8 mouse cellular contexts compared by ENCODE assay signal in the genomic region with DNA sequence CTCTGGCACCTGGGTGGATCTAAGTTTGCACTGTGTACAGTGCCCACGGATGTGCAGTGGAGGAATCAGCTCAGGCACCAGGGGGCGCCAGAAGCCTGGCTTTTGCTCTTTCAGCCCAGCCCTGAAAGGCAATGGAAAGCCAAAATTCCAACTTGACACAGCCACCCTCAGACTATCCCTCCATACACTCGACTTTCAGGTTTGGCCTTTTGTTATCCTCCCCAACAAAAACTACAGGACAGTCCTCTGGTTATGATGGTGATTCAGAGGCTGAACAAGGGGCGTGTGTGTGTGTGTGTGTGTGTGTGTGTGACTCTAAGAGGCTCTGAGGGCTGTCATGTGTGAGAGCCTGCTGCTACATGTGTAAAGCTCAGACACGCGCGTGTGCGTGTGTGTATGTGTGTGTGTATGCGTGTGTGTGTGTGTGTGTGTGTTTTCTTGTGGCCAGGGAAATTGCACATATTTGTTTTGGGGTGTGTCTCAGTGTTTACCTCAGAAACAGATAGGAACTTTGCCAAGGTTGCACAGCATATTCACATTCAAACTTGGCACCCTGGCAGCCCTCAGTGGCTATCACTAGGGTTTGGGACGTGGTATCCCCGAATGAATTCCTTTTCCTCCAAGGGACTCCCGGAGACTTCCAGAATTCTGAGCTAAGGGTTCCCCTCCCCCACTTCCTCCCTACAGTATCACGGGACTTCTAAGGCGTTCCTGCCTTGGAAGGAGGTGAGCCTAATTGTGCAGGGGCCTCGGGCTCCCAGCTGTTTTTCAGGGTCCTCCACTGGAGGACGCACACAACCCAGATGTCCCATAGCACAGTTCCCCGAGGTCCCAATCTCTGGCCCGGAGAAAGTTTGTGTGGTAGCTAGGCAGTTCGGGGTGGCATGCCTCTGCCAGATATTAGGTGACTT. TPM values are rescaled to one million over a fixed set of nuclear protein-coding genes. Genes with fewer than 3 reads are reported as not detected.
A peak's percentile ranks its signal among the peaks of the same experiment; 100 is the strongest.
DNase-seq lines count a peak whose midpoint lies in the region; ATAC-seq and TF ChIP-seq lines count a peak whose summit lies in the region.

No protein-coding gene starts in this region.

- DNase-seq in ZHBTc4 (ENCODE audit: low read depth, low spot score): peak; percentile 90
- peak; percentile 90 to 93 for DNase-seq in cerebellum, postnatal 36 days
- peak; percentile 93 for DNase-seq in gastrocnemius, adult 2 months
- peak; percentile 82 to 89 for DNase-seq in left cerebral cortex, postnatal 25 days (ENCODE audit: low spot score in 2 of 2)
- peak; percentile 80 for DNase-seq in right cerebral cortex, postnatal 25 days
- DNase-seq in urinary bladder, postnatal 36 days (ENCODE audit: low spot score in 2 of 2): peak; percentile 85 to 90

- H3K27me3 ChIP-seq in hindbrain, embryonic 16.5 days (replicated peaks; ENCODE audit: control insufficient read depth, insufficient read depth, low read length): peaks cover 9% of the 10 kb centered on the region

- H3K4me3 ChIP-seq in gastrocnemius, adult 2 months: peak overlapping the region; percentile 92
- H3K4me3 ChIP-seq in hindbrain, embryonic 16.5 days (ENCODE audit: low read length): peak overlapping the region; percentile 35

- TF ChIP-seq CTCF in gastrocnemius, adult 2 months (IDR thresholded peaks at IDR 0.05): peak; percentile 100

- H3K9me3 ChIP-seq in hindbrain, embryonic 16.5 days (ENCODE audit: control insufficient read depth, low read length): no peaks in the 10 kb centered on the region

- peak overlapping the region; percentile 98 for H3K27ac ChIP-seq in gastrocnemius, adult 2 months
- H3K27ac ChIP-seq in hindbrain, embryonic 16.5 days (ENCODE audit: low read depth, low read length): peak overlapping the region; percentile 67

- peaks cover 8% of the 10 kb centered on the region for H3K4me1 ChIP-seq in hindbrain, embryonic 16.5 days (ENCODE audit: control insufficient read depth, insufficient read depth, low read depth, low read length)

- H3K4me2 ChIP-seq in hindbrain, embryonic 16.5 days (ENCODE audit: low read length): peak overlapping the region; percentile 56

- peak; percentile 82 for ATAC-seq in hindbrain, embryonic 16.5 days
- peak; percentile 46 for ATAC-seq in megakaryocyte-erythroid progenitor cell, adult 5-6 weeks (replicated peaks; ENCODE audit: low FRiP score, low TSS enrichment, poor library complexity, severe bottlenecking)

- WGBS in hindbrain, embryonic 16.5 days: 8% methylated on average over 19 of the region's 19 CpGs

- intact Hi-C loops in gastrocnemius, adult 2 months (cut with DNase I): loop anchor here (1.0 to 5.0 kb wide), 3 partner anchors 33 to 295 kb away; a partner anchor contains a TSS
- intact Hi-C loops in left cerebral cortex, postnatal 25 days (cut with DNase I): loop anchor here (1.0 to 5.0 kb wide), 3 partner anchors 27 to 90 kb away; a partner anchor contains a TSS

- H3K36me3 ChIP-seq in hindbrain, embryonic 16.5 days (ENCODE audit: control insufficient read depth, insufficient read depth, low read length): no peaks in the 10 kb centered on the region

- peak overlapping the region; percentile 58 for H3K9ac ChIP-seq in hindbrain, embryonic 16.5 days (ENCODE audit: low read depth, low read length)

RNA-seq across cellular contexts. Expression of a gene that starts 0.7 kb away (rescaled TPM):
- 10 to 100 TPM; 17.1 to 18.9 TPM for total RNA-seq in gastrocnemius, adult 2 months (2021)
- polyA plus RNA-seq in hindbrain, embryonic 16.5 days (2015; fragmentation: Nextera tagmentation; extraction: Ambion mirVana): 6.0 and 8.0 TPM in 2 replicates
- total RNA-seq in left cerebral cortex, postnatal 25 days (2021): 10 to 100 TPM in 1 of 2 experiments, 1 to 10 TPM in 1; 8.8 to 10.2 TPM
- total RNA-seq in megakaryocyte-erythroid progenitor cell, adult 5-6 weeks (2014; fragmentation: Nextera tagmentation): 51.7 and 57.9 TPM in 2 replicates
- total RNA-seq in megakaryocyte-erythroid progenitor cell, adult 5-6 weeks (2017): 32.2 and 35.3 TPM in 2 replicates

RNA-seq across cellular contexts. Expression of a gene that starts 21.2 kb away (rescaled TPM):
- total RNA-seq in gastrocnemius, adult 2 months (2021): 10 to 100 TPM; 34.6 to 71.3 TPM
- 109 and 125 TPM in 2 replicates for polyA plus RNA-seq in hindbrain, embryonic 16.5 days (2015; fragmentation: Nextera tagmentation; extraction: Ambion mirVana)
- 100 to 1,000 TPM; 277 to 285 TPM for total RNA-seq in left cerebral cortex, postnatal 25 days (2021)
- total RNA-seq in megakaryocyte-erythroid progenitor cell, adult 5-6 weeks (2014; fragmentation: Nextera tagmentation): 0.26 TPM in 1 of 2 replicates, not detected in the other
- total RNA-seq in megakaryocyte-erythroid progenitor cell, adult 5-6 weeks (2017): 0.04 TPM in 1 of 2 replicates, not detected in the other

RNA-seq across cellular contexts. Expression of a gene that starts 24.6 kb away (rescaled TPM):
- total RNA-seq in gastrocnemius, adult 2 months (2021): 1 to 10 TPM; 1.5 to 2.1 TPM
- polyA plus RNA-seq in hindbrain, embryonic 16.5 days (2015; fragmentation: Nextera tagmentation; extraction: Ambion mirVana): 2.9 and 3.9 TPM in 2 replicates
- 1 to 10 TPM; 3.6 to 3.9 TPM for total RNA-seq in left cerebral cortex, postnatal 25 days (2021)
- 19.4 and 22.7 TPM in 2 replicates for total RNA-seq in megakaryocyte-erythroid progenitor cell, adult 5-6 weeks (2014; fragmentation: Nextera tagmentation)
- 17.6 and 35.2 TPM in 2 replicates for total RNA-seq in megakaryocyte-erythroid progenitor cell, adult 5-6 weeks (2017)

RNA-seq across cellular contexts. Expression of a gene that starts 26.3 kb away (rescaled TPM):
- total RNA-seq in gastrocnemius, adult 2 months (2021): 1 to 10 TPM; 2.8 to 3.2 TPM
- polyA plus RNA-seq in hindbrain, embryonic 16.5 days (2015; fragmentation: Nextera tagmentation; extraction: Ambion mirVana): 2.2 and 3.2 TPM in 2 replicates
- total RNA-seq in left cerebral cortex, postnatal 25 days (2021): 10 to 100 TPM; 40.2 to 43.9 TPM
- 0.99 TPM in 1 of 2 replicates, not detected in the other for total RNA-seq in megakaryocyte-erythroid progenitor cell, adult 5-6 weeks (2014; fragmentation: Nextera tagmentation)
- 1.1 and 2.2 TPM in 2 replicates for total RNA-seq in megakaryocyte-erythroid progenitor cell, adult 5-6 weeks (2017)

Comparison
In these comparisons a context has a peak if more than half of its experiments do, and no peak if none do; other contexts are left out.
1. Peak in every context shown above with its lines: DNase-seq, ATAC-seq, H3K4me3 ChIP-seq and H3K27ac ChIP-seq.
2. RNA of a gene that starts 21.2 kb away (total RNA-seq): 277 to 285 TPM in left cerebral cortex, postnatal 25 days and 34.6 to 71.3 TPM in gastrocnemius, adult 2 months; 0.04 to 0.26 TPM in megakaryocyte-erythroid progenitor cell, adult 5-6 weeks; every median in the first group is over 10 times any median in the second.